Mouse (Mus musculus) midbrain, embryonic 10.5 days (tissue): Measurements from ENCODE around the gene Tep1. TPM values are rescaled to one million over a fixed set of nuclear protein-coding genes. Genes with fewer than 3 reads are reported as not detected.

Source experiments
- polyA plus RNA-seq: library from polyadenylated mRNA; unstranded; fragments of >200 nt; fragmentation: Nextera tagmentation; extraction: Ambion mirVana; gene quantifications from 2 replicates; pipeline ENCODE4 v1.2.1, GENCODE M21; 2016

Gene Tep1
- polyA plus RNA-seq, 1 experiment from 2014 or later = 3.9 TPM

Other genes with a start within 250 kb of the Tep1 start
- not detected in 2 replicates for gene Olfr745, start 231.2 kb downstream of the Tep1 start, polyA plus RNA-seq
- gene Olfr746, start 223.5 kb downstream of the Tep1 start, polyA plus RNA-seq = not detected in 2 replicates
- not detected in 2 replicates for gene Olfr747, start 177.4 kb downstream of the Tep1 start, polyA plus RNA-seq
- not detected in 2 replicates for gene Olfr748, start 163.2 kb downstream of the Tep1 start, polyA plus RNA-seq
- not detected in 2 replicates for gene Olfr749, start 125.5 kb downstream of the Tep1 start, polyA plus RNA-seq
- gene Ttc5, start 85.0 kb downstream of the Tep1 start, polyA plus RNA-seq = 116 and 127 TPM in 2 replicates
- not detected in 2 replicates for gene Ccnb1ip1, start 62.8 kb downstream of the Tep1 start, polyA plus RNA-seq
- gene Parp2, start 62.7 kb downstream of the Tep1 start, polyA plus RNA-seq = 70.3 and 74.5 TPM in 2 replicates
- gene Klhl33, start 26.9 kb upstream of the Tep1 start, polyA plus RNA-seq = 0.12 and 0.14 TPM in 2 replicates
- gene Osgep, start 54.3 kb upstream of the Tep1 start, polyA plus RNA-seq = 192 TPM in 2 replicates
- 412 and 447 TPM in 2 replicates for gene Apex1, start 54.4 kb upstream of the Tep1 start, polyA plus RNA-seq
- gene Pip4p1, start 60.3 kb upstream of the Tep1 start, polyA plus RNA-seq = 50.4 and 55.6 TPM in 2 replicates
- gene Pnp, start 60.5 kb upstream of the Tep1 start, polyA plus RNA-seq = 73.9 and 85.1 TPM in 2 replicates
- not detected in 2 replicates for gene Gm49342, start 74.0 kb upstream of the Tep1 start, polyA plus RNA-seq
- 0.15 and 0.78 TPM in 2 replicates for gene Pnp2, start 85.4 kb upstream of the Tep1 start, polyA plus RNA-seq
- gene Rnase10, start 137.2 kb upstream of the Tep1 start, polyA plus RNA-seq = not detected in 2 replicates
- not detected in 2 replicates for gene Rnase9, start 171.3 kb upstream of the Tep1 start, polyA plus RNA-seq
- not detected in 2 replicates for gene Rnase11, start 179.6 kb upstream of the Tep1 start, polyA plus RNA-seq
- gene Rnase12, start 187.1 kb upstream of the Tep1 start, polyA plus RNA-seq = not detected in 2 replicates
- not detected in 2 replicates for gene Olfr750, start 203.9 kb upstream of the Tep1 start, polyA plus RNA-seq
- 8.2 and 9.5 TPM in 2 replicates for gene Rnase4, start 220.5 kb upstream of the Tep1 start, polyA plus RNA-seq
- 1.7 and 2.2 TPM in 2 replicates for gene Ang, start 220.6 kb upstream of the Tep1 start, polyA plus RNA-seq
- 0.16 TPM in 1 of 2 replicates, not detected in the other for gene Eddm3b, start 243.9 kb upstream of the Tep1 start, polyA plus RNA-seq